Mouse (Mus musculus): ENCODE data around the gene Zfp280d. TPM values are rescaled to one million over a fixed set of nuclear protein-coding genes. Genes with fewer than 3 reads are reported as not detected.
"Not testable (repeated sequence)": the region's sequence is repeated elsewhere in the genome, so short reads cannot be mapped to it uniquely, and the experiment has no call there.

Gene Zfp280d
- total RNA-seq, 1 experiment from 2014 or later = 30.0 TPM

GRCm38 (mm10) chr9:72374074-72374473 lies 99.4 kb downstream of the Zfp280d start:
- DNase-seq = no peak

- no peak for DNase-seq
These were observed 100.3 kb downstream of the Zfp280d start for GRCm38 (mm10) chr9:72374996-72375395.

GRCm38 (mm10) chr9:72375639-72376038 lies 101.0 kb downstream of the Zfp280d start:
- DNase-seq = no peak

- no peak for DNase-seq
These were observed 111.1 kb downstream of the Zfp280d start for GRCm38 (mm10) chr9:72385786-72386185.

GRCm38 (mm10) chr9:72388934-72389333 lies 114.3 kb downstream of the Zfp280d start:
- DNase-seq = no peak

GRCm38 (mm10) chr9:72389431-72390002 lies 114.9 kb downstream of the Zfp280d start:
- no peak for DNase-seq

GRCm38 (mm10) chr9:72390321-72391077 lies 115.8 kb downstream of the Zfp280d start:
- DNase-seq = no peak

- DNase-seq = no peak
These were observed 118.0 kb downstream of the Zfp280d start for GRCm38 (mm10) chr9:72392686-72393085.

- no peak for DNase-seq
These were observed 118.6 kb downstream of the Zfp280d start for GRCm38 (mm10) chr9:72393238-72393637.

- DNase-seq = no peak
These were observed 119.2 kb downstream of the Zfp280d start for GRCm38 (mm10) chr9:72393869-72394341.

- DNase-seq = no peak
These were observed 125.5 kb downstream of the Zfp280d start for GRCm38 (mm10) chr9:72400121-72400520.

GRCm38 (mm10) chr9:72401769-72402168 lies 127.1 kb downstream of the Zfp280d start:
- DNase-seq = not testable (repeated sequence)

GRCm38 (mm10) chr9:72403421-72403820 lies 128.8 kb downstream of the Zfp280d start:
- no peak for DNase-seq

- no peak for DNase-seq
These were observed 129.8 kb downstream of the Zfp280d start for GRCm38 (mm10) chr9:72404446-72404845.

- no peak for DNase-seq
These were observed 130.3 kb downstream of the Zfp280d start for GRCm38 (mm10) chr9:72404934-72405333.

GRCm38 (mm10) chr9:72405882-72406638 lies 131.4 kb downstream of the Zfp280d start:
- no peak for DNase-seq

- peak; percentile 84 for DNase-seq
These were observed 133.5 kb downstream of the Zfp280d start for GRCm38 (mm10) chr9:72408131-72408586.

- no peak for DNase-seq
These were observed 134.9 kb downstream of the Zfp280d start for GRCm38 (mm10) chr9:72409381-72410225.

GRCm38 (mm10) chr9:72411746-72412145 lies 137.1 kb downstream of the Zfp280d start:
- DNase-seq = no peak

All from adrenal gland, postnatal 14 days (tissue).